Mouse (Mus musculus) left cerebral cortex, adult 9 months (tissue): ENCODE results near the gene Fbxo27.
"Not testable (repeated sequence)": the region's sequence is repeated elsewhere in the genome, so short reads cannot be mapped to it uniquely, and the experiment has no call there.

Experiments used
- DNase-seq, 2 experiments: peaks; one replicate each; pipeline ENCODE4 v3.0.0; 2022; ENCODE audit warnings: low spot score in 2 of 2

The Fbxo27 gene

DNA sequence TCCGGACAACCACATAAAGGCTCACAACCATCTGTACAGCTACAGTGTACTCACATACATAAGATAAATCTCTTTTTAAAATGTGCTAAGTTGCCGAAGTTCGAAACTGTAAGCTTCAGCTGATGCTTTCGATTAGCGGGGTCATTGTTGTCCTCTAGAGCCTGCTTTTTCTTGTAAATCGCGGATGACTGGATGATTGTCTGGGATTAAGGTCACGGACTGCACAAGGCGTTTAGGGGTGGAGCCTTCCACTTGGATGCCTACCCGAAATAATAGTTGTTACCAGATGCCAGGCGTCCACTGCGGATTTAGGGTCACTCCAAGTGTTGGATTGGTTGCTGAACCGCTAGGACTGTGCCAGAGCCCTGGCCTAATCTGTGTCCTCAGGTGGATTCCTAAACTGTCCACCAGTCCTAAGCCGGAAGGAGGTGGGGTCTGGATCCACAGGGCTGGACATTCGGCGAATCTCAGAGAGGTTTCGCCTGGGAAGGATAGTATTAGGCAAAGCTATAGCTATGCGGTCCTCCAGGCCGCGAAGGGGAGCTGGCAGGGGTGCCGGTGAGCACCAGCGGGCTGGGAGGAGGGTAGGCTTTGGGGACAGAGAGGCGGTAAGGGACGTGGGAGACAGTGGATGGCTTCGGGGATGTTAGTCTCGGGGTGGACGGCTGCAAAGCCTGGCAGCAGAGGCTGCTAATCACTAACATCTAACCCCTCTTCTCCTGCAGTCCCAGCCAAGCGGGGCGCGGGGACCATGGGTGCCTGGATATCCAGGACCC, at the start of gene Fbxo27:
Gene Fbxo27, plus strand, starts transcription at position 305 of the 776 bp plus-strand sequence.
- peak in 1 of 2 experiments; percentile 49 for DNase-seq

DNA sequence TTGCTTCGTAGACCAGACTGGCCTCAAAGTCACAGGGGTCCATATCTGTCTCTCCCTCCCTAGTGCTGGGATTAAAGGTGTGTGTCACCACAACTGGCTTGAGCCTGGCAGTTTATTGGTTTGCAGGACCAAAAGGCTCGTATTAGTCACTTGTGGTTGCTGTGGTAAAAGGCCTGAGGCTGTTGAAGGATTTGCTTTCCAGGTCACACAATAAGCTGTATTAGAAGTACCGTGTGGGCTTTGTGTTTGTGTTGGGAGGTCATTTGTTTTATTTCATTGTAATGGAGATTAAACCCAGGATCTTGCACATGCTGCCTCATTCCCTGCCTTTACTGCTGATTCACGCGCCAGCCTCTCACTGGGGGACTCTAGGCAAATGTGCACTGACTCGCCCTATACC, 47.3 kb upstream of the Fbxo27 start:
- DNase-seq: no peak

DNA sequence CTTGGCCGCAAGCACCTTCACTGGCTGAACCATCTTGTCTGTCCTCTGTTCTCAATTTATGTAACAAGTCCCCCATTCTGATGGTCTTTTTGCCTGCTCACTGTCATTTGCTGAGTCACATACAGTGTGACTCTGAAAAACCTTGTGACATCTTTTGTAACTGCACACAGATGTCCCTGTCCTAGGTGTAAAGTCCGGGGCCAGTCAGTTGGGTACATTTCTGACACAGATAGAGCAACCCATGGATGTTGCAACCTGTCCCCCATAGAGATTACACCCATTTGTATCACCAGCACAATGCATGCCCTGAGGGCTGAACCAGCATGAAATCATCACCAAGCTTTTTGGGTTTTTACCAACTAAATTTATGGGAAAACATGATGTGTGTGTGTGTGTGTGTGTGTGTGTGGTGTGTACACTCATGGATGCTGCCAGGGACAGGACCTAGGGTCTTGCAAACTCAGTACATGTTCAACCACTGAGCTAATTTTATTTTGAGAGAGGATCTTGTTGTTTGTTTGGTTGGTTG, 46.6 kb upstream of the Fbxo27 start:
- DNase-seq: no peak

DNA sequence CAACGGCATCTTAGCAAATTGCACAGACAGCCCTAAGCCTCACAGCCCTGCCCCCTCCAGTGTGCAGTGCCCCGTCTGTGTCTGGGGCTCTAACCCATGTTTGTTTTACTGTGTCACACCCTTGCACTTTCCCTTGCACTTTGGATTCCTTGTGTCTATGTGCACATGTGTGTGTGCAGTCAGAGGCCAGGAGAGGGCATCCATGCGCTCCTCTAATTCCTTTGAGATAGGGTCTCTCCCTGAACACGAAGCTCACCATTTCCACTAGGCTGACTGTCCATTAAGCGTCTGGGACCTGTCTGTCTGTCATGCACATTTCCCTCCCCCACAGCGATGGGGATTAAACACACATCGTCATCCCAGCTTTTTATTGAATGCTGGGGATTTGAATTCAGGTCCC, 45.6 kb upstream of the Fbxo27 start:
- no peak for DNase-seq

DNA sequence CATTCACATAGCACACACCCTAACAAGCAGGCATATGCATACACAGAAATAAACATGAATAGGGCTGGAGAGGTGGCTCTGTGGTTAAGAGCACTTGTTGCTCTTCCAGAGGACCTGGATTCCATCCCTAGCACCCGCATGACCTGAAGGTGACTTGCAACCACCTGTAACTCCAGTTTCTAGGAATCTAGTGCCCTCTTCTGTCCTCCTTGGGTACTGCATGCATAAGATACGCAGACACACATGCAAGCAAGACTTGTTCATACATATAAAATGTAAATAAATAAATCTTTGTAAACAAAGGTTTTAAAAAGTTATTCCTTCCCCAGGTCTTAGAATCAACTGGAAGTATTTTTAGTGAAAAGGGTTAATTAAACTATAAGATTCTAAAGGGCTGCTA, 41.5 kb upstream of the Fbxo27 start:
- DNase-seq: no peak

DNA sequence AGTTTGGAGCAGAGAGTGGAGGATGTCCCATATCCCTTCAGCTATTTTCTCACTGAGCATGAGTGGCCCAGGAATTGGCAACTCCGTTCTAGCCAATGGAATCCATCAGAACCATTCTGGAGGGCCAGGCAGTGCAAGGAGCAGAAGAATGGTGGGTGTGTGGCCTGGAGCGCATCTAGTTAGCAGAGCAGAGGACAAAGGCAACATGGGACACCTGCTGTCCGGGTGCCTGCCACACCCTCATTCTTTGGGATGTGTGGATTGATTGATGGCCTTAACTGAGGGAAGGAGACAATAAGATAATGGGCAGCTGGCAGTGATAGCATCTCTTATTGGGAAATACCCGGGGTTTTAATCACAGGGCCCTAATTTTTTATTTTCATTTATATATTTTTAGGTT, 36.2 kb upstream of the Fbxo27 start:
- no peak for DNase-seq

DNA sequence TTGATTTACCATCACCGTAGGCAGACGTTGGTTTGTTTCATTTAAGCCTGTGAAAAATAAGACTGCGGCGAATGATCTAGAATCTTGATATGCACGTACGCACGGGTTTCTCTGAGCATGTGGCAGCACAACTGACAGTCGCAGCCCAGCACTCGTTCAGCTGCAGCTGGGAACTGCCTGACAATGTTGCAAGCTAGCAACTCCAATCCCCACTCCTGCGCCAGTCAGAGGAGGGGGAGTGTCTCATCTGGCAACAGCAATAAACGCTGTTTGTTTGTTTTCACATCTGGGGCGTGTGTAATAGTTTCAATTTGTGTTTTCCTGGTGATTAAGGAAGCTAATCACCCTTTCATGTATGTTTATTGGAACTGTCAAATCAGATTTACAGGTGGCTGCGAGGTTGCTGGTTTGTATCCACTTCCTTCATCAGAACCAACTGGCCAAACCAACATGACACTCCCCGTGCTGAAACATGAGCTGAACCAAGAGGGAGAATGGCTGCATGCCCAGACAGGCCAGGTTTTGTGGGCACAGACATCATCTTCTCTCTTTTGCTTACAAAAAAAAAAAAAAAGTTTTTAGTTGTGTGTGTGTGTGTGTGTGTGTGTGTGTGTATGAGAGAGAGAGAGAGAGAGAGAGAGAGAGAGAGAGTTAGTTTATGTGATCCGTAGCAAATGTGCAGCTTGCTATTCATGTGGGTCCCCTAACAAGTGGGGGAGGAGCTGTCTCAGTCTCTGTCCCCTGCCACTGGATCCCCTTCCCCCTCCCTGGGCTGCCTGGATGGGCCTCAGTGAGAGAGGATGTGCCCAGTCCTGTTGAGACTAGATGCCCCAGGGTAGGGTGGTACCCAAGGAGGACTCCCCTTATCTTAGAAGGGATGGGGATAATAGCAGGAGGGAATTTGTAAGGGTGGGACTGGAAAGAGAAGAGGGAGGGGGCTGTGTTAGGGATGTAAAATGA, 26.7 kb upstream of the Fbxo27 start:
- DNase-seq: no peak

DNA sequence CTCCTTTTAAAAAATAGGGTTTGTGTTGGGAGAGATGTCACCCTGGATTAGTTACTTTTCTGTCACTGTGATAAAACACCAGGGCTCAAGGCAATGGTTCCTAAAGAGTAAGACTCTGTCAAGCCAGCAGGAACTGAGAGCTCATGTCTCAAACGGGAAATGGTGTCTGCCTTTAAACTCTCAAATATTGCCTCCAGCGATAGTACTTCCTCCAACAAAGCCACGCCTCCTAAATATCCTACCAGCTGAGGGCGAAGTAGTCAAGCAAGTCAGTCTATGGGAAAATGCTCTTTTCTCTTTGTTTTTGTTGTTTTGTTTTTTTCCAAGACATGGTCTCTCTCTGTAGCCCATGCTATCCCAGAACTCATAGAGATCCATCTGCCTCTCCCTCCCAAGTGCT, 21.5 kb upstream of the Fbxo27 start:
- no peak for DNase-seq

DNA sequence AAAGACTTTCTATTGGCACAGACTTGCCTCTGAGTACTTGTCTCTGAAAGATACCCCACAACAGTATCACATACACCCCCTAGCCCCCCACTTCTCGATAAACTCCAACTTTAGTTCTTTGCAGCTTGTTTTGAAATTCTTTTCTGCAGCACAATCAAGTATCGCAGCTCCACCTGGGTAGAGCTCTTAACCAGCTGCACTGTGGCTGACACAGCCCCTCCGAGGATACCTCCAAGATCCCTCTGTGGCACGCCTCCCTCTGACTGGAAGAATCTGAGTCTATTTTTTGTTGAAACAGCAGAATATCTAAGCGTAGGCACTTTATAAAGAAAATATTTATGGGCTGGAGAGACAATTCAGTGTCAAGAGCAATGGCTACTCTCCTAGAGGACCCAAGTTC, 20.4 kb upstream of the Fbxo27 start:
- DNase-seq: no peak

DNA sequence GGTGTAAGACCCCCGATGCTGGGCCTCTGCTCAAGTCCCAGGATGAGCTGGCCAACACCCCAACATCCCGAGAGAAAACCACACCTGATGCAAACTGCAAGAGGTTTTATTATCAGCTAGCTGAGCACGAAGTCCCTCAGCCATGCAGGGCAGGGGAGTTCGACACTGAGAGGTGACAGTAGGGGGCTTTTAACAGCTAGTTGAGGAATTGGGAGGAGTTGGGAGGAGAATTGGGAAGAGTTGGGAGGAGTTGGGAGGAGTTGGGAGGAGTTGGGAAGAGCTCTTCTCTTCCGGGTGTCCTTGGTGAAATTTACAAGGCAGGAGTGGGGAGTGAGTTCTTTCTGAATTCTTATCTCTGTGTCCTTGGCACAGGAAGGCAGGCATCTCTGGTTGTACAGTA, 19.9 kb upstream of the Fbxo27 start:
- not testable (repeated sequence) for DNase-seq

DNA sequence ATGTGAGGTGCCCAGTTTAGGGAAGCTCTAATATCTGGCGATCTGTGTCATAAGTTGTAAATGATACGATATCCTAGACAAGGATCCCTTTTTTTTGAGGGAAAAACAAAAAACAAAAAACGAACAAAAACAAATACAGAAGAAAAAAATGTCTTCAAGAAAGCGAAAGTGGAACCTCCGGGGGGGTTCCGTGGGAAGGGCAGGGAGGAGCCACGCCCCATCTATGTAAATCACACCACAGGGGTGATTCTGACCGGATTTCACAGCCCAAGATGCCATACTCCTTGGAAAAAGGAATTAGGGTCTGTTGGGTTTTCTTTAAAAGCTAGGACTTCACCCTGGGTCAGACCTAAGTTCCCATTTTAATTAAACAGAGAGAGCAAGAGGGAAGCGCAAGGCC, 17.7 kb upstream of the Fbxo27 start:
- no peak for DNase-seq

DNA sequence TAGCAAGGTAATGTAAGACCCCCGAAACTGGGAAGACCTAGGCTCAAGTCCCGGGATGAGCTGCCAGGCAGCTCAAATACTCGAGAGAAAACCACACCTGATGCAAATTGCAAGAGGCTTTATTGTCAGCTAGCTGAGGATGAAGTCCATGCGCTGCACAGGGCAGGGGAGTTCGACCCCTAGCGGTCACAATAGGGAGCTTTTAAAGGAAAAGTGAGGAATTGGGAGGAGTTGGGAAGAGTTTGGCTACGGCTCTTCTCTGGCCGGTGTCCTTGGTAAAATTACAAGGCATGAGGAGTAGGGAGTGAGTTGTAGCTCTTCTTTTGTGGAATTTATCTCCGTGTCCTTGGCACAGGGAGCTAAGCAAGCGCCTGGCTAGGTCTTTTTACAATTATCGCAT, 16.9 kb upstream of the Fbxo27 start:
- DNase-seq: no peak

DNA sequence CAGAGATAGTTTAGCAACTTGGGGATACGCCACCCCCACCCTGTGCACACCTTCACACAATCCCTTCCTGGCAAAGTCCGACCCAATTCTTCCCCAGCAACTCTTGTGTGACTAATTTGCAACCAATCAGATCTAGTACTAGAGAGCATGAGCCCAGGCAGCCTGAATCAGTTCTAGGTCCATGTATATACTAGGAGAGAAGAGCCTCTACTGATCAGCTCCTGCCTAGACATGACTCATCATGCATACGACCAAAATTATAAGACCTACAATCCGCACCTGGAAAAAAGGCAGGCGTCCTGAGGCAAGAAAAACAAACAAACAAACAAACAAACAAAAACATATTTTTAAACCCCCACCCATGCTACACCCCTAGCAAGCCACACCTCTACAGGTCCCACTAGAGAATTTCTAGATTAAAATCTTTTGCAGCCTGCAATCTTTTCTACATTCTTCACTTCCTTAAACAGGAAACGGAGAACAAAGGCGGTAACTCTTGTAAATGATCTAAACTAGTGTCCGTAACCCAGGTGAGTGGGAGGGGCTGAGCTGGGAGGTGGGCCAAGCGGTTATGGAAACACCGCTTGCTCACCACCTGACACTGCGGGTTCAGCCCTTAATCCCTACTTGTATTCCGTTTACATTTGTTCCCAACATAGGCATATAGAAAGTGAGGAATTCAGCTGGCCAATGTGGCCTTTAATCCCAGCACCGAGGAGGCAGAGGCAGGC, 15.7 kb upstream of the Fbxo27 start:
- no peak for DNase-seq

DNA sequence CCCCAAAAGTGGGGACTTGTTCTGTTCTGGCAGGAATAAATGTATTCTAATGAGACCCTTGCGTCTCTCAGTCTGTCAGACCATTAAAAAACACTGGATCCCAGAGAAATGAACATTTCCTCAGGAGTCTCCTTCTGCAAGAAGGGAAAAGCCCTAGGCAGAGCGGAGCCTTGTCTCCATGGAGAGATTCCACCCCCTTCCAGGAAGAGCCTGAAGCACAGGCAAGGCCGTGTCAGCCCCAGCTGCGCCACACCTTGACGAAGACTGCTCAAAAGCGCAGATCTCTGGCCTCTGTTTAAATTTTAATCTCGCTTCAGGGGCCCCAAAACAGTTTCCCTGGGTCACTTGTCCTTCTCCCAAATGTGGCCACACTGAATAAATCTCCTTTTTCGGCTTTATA, 15.0 kb upstream of the Fbxo27 start:
- no peak for DNase-seq

DNA sequence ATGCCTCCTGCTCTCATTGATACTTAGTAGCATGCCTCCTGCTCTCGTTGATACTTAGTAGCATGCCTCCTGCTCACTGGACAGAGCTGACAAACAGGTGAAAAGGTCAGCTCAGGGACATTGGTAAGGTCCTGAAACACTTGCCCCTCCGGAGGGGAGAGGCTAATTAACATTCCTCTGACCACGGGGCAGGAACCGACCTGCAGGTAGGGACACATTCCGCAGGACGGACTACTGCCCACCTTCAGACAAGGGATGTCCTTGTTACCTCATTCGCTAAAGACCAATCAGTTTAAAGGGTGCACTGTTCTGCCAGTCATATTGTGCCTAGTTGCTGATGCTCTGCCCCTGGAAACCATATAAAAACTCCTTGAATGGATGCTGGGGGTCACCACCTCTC, 1.6 kb upstream of the Fbxo27 start:
- DNase-seq: no peak

DNA sequence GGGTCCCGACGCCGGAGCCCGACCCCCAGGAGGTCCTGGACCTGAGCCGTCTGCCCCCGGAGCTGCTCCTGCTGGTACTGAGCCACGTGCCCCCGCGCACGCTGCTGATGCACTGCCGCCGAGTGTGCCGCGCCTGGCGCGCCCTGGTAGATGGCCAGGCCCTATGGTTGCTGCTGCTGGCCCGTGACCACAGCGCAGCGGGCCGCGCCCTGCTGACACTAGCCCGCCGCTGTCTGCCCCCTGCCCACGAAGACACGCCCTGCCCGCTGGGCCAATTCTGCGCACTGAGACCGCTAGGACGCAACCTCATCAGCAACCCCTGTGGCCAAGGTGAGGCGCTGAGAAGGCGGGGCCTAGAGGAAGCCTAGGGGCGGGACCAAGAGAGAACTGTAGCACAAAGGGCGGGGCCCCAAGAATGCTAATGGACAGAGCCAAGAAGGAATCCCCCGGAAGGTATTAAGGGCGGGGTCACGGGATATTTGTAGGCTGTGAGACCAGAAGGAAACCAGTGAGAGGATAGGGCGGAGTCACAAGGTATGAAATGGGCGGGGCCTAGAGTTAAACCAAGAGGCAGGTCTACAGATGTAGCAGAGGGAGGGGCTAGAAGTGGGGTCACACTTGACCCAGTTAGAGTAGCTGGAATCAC, 795 bp downstream of the Fbxo27 start:
- DNase-seq: peak; percentile 83 to 90

DNA sequence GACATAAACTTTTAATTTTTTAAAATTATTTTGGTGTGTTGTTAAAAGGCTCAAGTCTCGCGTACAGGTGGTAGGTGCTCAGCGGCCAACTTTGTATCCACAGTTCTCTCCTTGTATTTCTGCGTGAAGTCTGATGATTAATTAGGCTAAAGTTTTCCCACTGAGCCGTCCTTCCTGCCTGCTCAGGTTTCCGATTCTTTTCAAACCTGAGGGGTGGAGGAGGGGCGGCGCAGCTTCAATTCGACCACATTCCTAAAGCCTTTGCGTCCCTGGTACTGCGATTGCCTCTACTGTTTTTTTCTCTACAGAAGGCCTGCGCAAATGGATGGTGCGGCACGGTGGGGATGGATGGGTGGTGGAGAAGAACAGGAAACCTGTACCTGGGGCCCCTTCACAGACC, 1.8 kb downstream of the Fbxo27 start:
- no peak for DNase-seq

DNA sequence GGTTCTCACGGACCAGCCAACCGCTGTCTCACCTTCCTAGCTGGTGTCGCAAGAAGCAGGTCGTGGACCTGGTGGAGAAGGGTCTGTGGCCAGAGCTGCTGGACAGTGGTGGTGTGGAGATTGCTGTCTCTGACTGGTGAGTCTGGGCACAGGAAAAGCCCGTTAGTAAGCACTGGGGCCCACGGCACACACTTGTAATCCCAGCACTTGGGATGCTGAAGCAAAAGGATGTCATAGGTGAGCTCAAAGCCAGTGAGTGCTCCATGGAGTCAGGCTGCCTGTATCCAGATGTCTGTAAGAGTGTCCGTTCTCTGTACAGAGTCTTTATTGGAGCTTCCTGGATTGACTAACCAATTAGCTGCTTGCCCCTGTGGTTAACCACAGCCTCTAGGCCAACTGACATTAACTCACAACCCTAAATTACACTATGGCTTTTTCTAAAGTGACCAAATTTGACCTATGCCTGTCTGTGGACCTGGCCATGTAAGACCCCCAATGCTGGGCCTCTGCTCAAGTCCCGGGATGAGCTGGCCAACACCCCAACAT, 2.4 kb downstream of the Fbxo27 start:
- no peak for DNase-seq

DNA sequence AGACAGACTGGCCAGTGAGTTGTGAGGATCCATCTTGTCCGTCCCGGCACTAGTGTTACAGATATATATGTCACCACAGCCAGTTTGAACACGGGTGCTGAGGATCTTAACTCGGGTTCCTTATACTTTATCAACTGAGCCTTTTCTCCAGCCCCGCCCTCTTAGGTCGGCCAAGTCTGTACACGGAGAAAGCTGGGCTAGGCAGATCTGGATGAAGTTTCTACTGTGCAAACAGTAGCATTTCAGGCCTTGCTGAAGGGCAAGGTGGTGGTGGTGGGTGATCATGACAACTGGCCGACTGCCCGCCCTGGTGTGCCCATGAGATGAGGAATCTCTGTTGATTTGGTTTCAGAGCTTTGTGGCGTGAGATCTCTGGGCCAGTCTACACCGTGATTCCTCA, 4.6 kb downstream of the Fbxo27 start:
- no peak for DNase-seq

DNA sequence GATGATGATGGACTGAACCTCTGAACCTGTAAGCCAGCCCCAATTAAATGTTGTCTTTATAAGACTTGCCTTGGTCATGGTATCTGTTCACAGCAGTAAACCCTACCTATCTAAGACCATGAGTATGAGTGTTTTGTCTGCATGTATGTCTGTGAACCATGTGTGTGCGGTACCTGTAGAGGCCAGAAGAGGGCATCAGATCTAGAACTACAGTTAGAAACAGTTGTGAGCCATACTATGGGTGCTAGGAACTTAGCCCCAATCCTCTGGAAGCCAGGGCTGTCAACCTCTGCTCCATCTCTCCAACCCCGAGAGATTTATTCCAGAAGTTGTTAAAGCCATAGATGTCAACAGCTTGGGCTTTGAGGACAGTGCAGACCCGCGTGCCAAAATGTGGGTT, 7.6 kb downstream of the Fbxo27 start:
- no peak for DNase-seq

DNA sequence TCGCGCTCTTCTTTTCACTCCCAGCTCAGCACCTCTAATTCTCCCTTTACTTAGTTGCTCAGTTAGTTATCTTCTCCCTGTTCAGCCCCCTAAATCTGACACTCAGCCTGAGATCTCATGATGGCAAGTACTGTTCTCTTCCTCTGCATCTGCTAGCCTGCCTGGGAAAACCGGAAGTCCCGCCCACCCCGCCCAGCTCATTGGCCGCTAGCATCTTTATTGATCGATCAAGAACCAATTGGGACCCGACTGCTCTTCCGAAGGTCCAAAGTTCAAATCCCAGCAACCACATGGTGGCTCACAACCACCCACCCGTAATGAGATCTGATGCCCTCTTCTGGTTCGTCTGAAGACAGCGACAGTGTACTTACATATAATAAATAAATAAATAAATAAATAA, 8.7 kb downstream of the Fbxo27 start:
- DNase-seq: not testable (repeated sequence)
